Mouse (Mus musculus): ENCODE measurements at regions not wholly inside any gene's neighbourhood (a gene's known extent, or its start where the extent isn't known, plus 50 kb on each side); places are given as distances from the start of the nearest gene placed in this dataset.
A peak's percentile ranks its signal among the peaks of the same experiment; 100 is the strongest.
"Not testable (repeated sequence)": the region's sequence is repeated elsewhere in the genome, so short reads cannot be mapped to it uniquely, and the experiment has no call there.

- no peak for DNase-seq
These were observed 227.1 kb downstream of the Pth2r start for GRCm38 (mm10) chr1:65509003-65509402.

- no peak for DNase-seq
These were observed 253.8 kb downstream of the Pth2r start for GRCm38 (mm10) chr1:65535674-65536073.

- no peak for DNase-seq
These were observed 256.7 kb downstream of the Pth2r start for GRCm38 (mm10) chr1:65538509-65538908.

GRCm38 (mm10) chr1:65544219-65544864, 262.5 kb downstream of the Pth2r start:
- no peak for DNase-seq

GRCm38 (mm10) chr1:65545336-65546060, 263.6 kb downstream of the Pth2r start:
- DNase-seq: no peak

- no peak for DNase-seq
These were observed 267.0 kb downstream of the Pth2r start for GRCm38 (mm10) chr1:65548830-65549229.

GRCm38 (mm10) chr1:65587402-65587801, 305.5 kb downstream of the Pth2r start:
- DNase-seq: no peak

GRCm38 (mm10) chr1:65635315-65635714, 291.0 kb upstream of the Crygf start:
- DNase-seq: no peak

GRCm38 (mm10) chr1:65654460-65654859, 271.9 kb upstream of the Crygf start:
- no peak for DNase-seq

GRCm38 (mm10) chr1:65681960-65682359, 244.4 kb upstream of the Crygf start:
- no peak for DNase-seq

GRCm38 (mm10) chr1:65687322-65687721, 239.0 kb upstream of the Crygf start:
- DNase-seq: no peak

GRCm38 (mm10) chr1:65730262-65730661, 196.1 kb upstream of the Crygf start:
- DNase-seq: no peak

- peak; percentile 6 for DNase-seq
These were observed 168.4 kb upstream of the Crygf start for GRCm38 (mm10) chr1:65757951-65758350.

- no peak for DNase-seq
These were observed 165.2 kb upstream of the Crygf start for GRCm38 (mm10) chr1:65761141-65761540.

- no peak for DNase-seq
These were observed 126.1 kb upstream of the Crygf start for GRCm38 (mm10) chr1:65800244-65800643.

- DNase-seq: no peak
These were observed 105.5 kb upstream of the Crygf start for GRCm38 (mm10) chr1:65820771-65821170.

- DNase-seq: no peak
These were observed 85.2 kb upstream of the Crygf start for GRCm38 (mm10) chr1:65841116-65841515.

- no peak for DNase-seq
These were observed 79.3 kb upstream of the Crygf start for GRCm38 (mm10) chr1:65847005-65847404.

GRCm38 (mm10) chr1:65873691-65874090, 52.6 kb upstream of the Crygf start:
- DNase-seq: not testable (repeated sequence)

Measured in kidney, adult 18-20 months (tissue).